Mouse (Mus musculus): ENCODE measurements around the gene Ltf. TPM values are rescaled to one million over a fixed set of nuclear protein-coding genes. Genes with fewer than 3 reads are reported as not detected.
A peak's percentile ranks its signal among the peaks of the same experiment; 100 is the strongest.

The Ltf gene
- polyA plus RNA-seq, 1 experiment from 2014 or later: 139 TPM

GRCm38 (mm10) chr9:110993281-110993709 is 25.8 kb upstream of the Ltf start:
- H3K9me3 ChIP-seq (replicated peaks): no peaks in the 10 kb centered on the region
- H3K9ac ChIP-seq: no peak overlapping the region
- H3K27me3 ChIP-seq: no peaks in the 10 kb centered on the region
- peaks cover 15% of the 10 kb centered on the region for H3K4me1 ChIP-seq (replicated peaks)
- peak overlapping the region; percentile 40 for H3K4me2 ChIP-seq
- no peaks in the 10 kb centered on the region for H3K36me3 ChIP-seq (replicated peaks)
- H3K27ac ChIP-seq (replicated peaks): peak overlapping the region; percentile 73
- ATAC-seq (ENCODE audit: insufficient read depth): peak; percentile 66
- WGBS (ENCODE audit: insufficient replicate concordance): 40% methylated on average over 3 of the region's 3 CpGs
- no peak overlapping the region for H3K4me3 ChIP-seq (replicated peaks)

- no peaks in the 10 kb centered on the region for H3K27me3 ChIP-seq
- H3K27ac ChIP-seq (replicated peaks): peak overlapping the region; percentile 67
- peak; percentile 66 for ATAC-seq (ENCODE audit: insufficient read depth)
- no peaks in the 10 kb centered on the region for H3K36me3 ChIP-seq (replicated peaks)
- H3K4me1 ChIP-seq (replicated peaks): peaks cover 24% of the 10 kb centered on the region
- H3K9me3 ChIP-seq (replicated peaks): no peaks in the 10 kb centered on the region
- H3K4me3 ChIP-seq (replicated peaks): peak overlapping the region; percentile 50
- peak overlapping the region; percentile 65 for H3K4me2 ChIP-seq
- no peak overlapping the region for H3K9ac ChIP-seq
- WGBS (ENCODE audit: insufficient replicate concordance): 9% methylated on average over 13 of the region's 13 CpGs
Observed at GRCm38 (mm10) chr9:110994716-110995172, 24.3 kb upstream of the Ltf start.

GRCm38 (mm10) chr9:110997245-110997644 is 21.8 kb upstream of the Ltf start:
- ATAC-seq (ENCODE audit: insufficient read depth): no peak
- H3K9me3 ChIP-seq (replicated peaks): no peaks in the 10 kb centered on the region
- no peaks in the 10 kb centered on the region for H3K36me3 ChIP-seq (replicated peaks)
- no peak overlapping the region for H3K9ac ChIP-seq
- H3K27me3 ChIP-seq: no peaks in the 10 kb centered on the region
- 2% methylated on average over 5 of the region's 5 CpGs for WGBS (ENCODE audit: insufficient replicate concordance)
- no peak overlapping the region for H3K4me3 ChIP-seq (replicated peaks)
- H3K27ac ChIP-seq (replicated peaks): no peak overlapping the region
- no peak overlapping the region for H3K4me2 ChIP-seq
- peaks cover 20% of the 10 kb centered on the region for H3K4me1 ChIP-seq (replicated peaks)

- H3K9ac ChIP-seq: no peak overlapping the region
- no peak for ATAC-seq (ENCODE audit: insufficient read depth)
Observed at GRCm38 (mm10) chr9:110999056-110999455, 20.0 kb upstream of the Ltf start.

GRCm38 (mm10) chr9:110999856-111000255 is 19.2 kb upstream of the Ltf start:
- Histone ChIP-seq H3K9me3 (replicated peaks) (no peaks in the 10 kb centered on the region), H3K4me1 (replicated peaks) (peaks cover 16% of the 10 kb centered on the region), H3K36me3 (replicated peaks) (no peaks in the 10 kb centered on the region), H3K9ac (no peak overlapping the region), H3K27ac (replicated peaks) (no peak overlapping the region), H3K4me3 (replicated peaks) (no peak overlapping the region), H3K4me2 (no peak overlapping the region), H3K27me3 (no peaks in the 10 kb centered on the region)
- ATAC-seq (ENCODE audit: insufficient read depth): no peak
- 55% methylated on average over 10 of the region's 10 CpGs for WGBS (ENCODE audit: insufficient replicate concordance)

More at GRCm38 (mm10) chr9:110999056-110999455, 20.0 kb upstream of the Ltf start:
- Histone ChIP-seq H3K4me3 (replicated peaks) (no peak overlapping the region), H3K36me3 (replicated peaks) (no peaks in the 10 kb centered on the region), H3K27me3 (no peaks in the 10 kb centered on the region), H3K4me1 (replicated peaks) (peaks cover 20% of the 10 kb centered on the region), H3K4me2 (no peak overlapping the region), H3K27ac (replicated peaks) (no peak overlapping the region), H3K9me3 (replicated peaks) (no peaks in the 10 kb centered on the region)
- 63% methylated on average over 2 of the region's 2 CpGs for WGBS (ENCODE audit: insufficient replicate concordance)

- Histone ChIP-seq H3K4me2 (no peak overlapping the region), H3K4me1 (replicated peaks) (peaks cover 14% of the 10 kb centered on the region), H3K4me3 (replicated peaks) (no peak overlapping the region), H3K27me3 (no peaks in the 10 kb centered on the region), H3K27ac (replicated peaks) (no peak overlapping the region), H3K9me3 (replicated peaks) (no peaks in the 10 kb centered on the region), H3K36me3 (replicated peaks) (no peaks in the 10 kb centered on the region), H3K9ac (no peak overlapping the region)
- no peak for ATAC-seq (ENCODE audit: insufficient read depth)
- WGBS (ENCODE audit: insufficient replicate concordance): 67% methylated on average over 12 of the region's 12 CpGs
Observed at GRCm38 (mm10) chr9:111001621-111002020, 17.4 kb upstream of the Ltf start.

GRCm38 (mm10) chr9:111003279-111003678 is 15.8 kb upstream of the Ltf start:
- H3K27ac ChIP-seq (replicated peaks): no peak overlapping the region
- no peak overlapping the region for H3K4me2 ChIP-seq
- no peaks in the 10 kb centered on the region for H3K9me3 ChIP-seq (replicated peaks)
- H3K27me3 ChIP-seq: no peaks in the 10 kb centered on the region
- WGBS (ENCODE audit: insufficient replicate concordance): 69% methylated on average over 9 of the region's 9 CpGs
- no peak overlapping the region for H3K9ac ChIP-seq
- no peak overlapping the region for H3K4me3 ChIP-seq (replicated peaks)
- ATAC-seq (ENCODE audit: insufficient read depth): no peak
- H3K4me1 ChIP-seq (replicated peaks): peaks cover 11% of the 10 kb centered on the region
- no peaks in the 10 kb centered on the region for H3K36me3 ChIP-seq (replicated peaks)

- H3K36me3 ChIP-seq (replicated peaks): no peaks in the 10 kb centered on the region
- 69% methylated on average over 2 of the region's 2 CpGs for WGBS (ENCODE audit: insufficient replicate concordance)
- no peak overlapping the region for H3K27ac ChIP-seq (replicated peaks)
- no peak for ATAC-seq (ENCODE audit: insufficient read depth)
- no peak overlapping the region for H3K4me2 ChIP-seq
- no peaks in the 10 kb centered on the region for H3K27me3 ChIP-seq
- no peaks in the 10 kb centered on the region for H3K9me3 ChIP-seq (replicated peaks)
- H3K9ac ChIP-seq: no peak overlapping the region
- H3K4me3 ChIP-seq (replicated peaks): no peak overlapping the region
- H3K4me1 ChIP-seq (replicated peaks): no peaks in the 10 kb centered on the region; the same call in 1 of the 2 replicates
Observed at GRCm38 (mm10) chr9:111006544-111006943, 12.5 kb upstream of the Ltf start.

- Histone ChIP-seq H3K9ac (no peak overlapping the region), H3K27me3 (no peaks in the 10 kb centered on the region), H3K36me3 (replicated peaks) (no peaks in the 10 kb centered on the region), H3K4me2 (no peak overlapping the region), H3K9me3 (replicated peaks) (no peaks in the 10 kb centered on the region), H3K27ac (replicated peaks) (no peak overlapping the region), H3K4me1 (replicated peaks) (no peaks in the 10 kb centered on the region), H3K4me3 (replicated peaks) (no peak overlapping the region)
- no peak for ATAC-seq (ENCODE audit: insufficient read depth)
- 51% methylated on average over 3 of the region's 3 CpGs for WGBS (ENCODE audit: insufficient replicate concordance)
Observed at GRCm38 (mm10) chr9:111009763-111010162, 9.3 kb upstream of the Ltf start.

GRCm38 (mm10) chr9:111011550-111011949 is 7.5 kb upstream of the Ltf start:
- Histone ChIP-seq H3K36me3 (replicated peaks) (no peaks in the 10 kb centered on the region), H3K9me3 (replicated peaks) (no peaks in the 10 kb centered on the region), H3K4me2 (no peak overlapping the region), H3K4me3 (replicated peaks) (no peak overlapping the region), H3K27me3 (no peaks in the 10 kb centered on the region), H3K27ac (replicated peaks) (no peak overlapping the region), H3K9ac (no peak overlapping the region), H3K4me1 (replicated peaks) (no peaks in the 10 kb centered on the region)
- no peak for ATAC-seq (ENCODE audit: insufficient read depth)
- WGBS (ENCODE audit: insufficient replicate concordance): 57% methylated on average over 9 of the region's 9 CpGs

- Histone ChIP-seq H3K9ac (no peak overlapping the region), H3K27ac (replicated peaks) (no peak overlapping the region), H3K36me3 (replicated peaks) (no peaks in the 10 kb centered on the region), H3K27me3 (no peaks in the 10 kb centered on the region), H3K4me2 (no peak overlapping the region), H3K4me3 (replicated peaks) (no peak overlapping the region), H3K9me3 (replicated peaks) (no peaks in the 10 kb centered on the region), H3K4me1 (replicated peaks) (no peaks in the 10 kb centered on the region)
- WGBS (ENCODE audit: insufficient replicate concordance): 40% methylated on average over 3 of the region's 3 CpGs
- ATAC-seq (ENCODE audit: insufficient read depth): no peak
Observed at GRCm38 (mm10) chr9:111012041-111012440, 7.0 kb upstream of the Ltf start.

GRCm38 (mm10) chr9:111015658-111016057 is 3.4 kb upstream of the Ltf start:
- no peak for ATAC-seq (ENCODE audit: insufficient read depth)
- Histone ChIP-seq H3K9me3 (replicated peaks) (no peaks in the 10 kb centered on the region), H3K4me3 (replicated peaks) (no peak overlapping the region), H3K27me3 (no peaks in the 10 kb centered on the region), H3K36me3 (replicated peaks) (no peaks in the 10 kb centered on the region), H3K4me1 (replicated peaks) (peaks cover 8% of the 10 kb centered on the region), H3K9ac (no peak overlapping the region), H3K27ac (replicated peaks) (no peak overlapping the region), H3K4me2 (no peak overlapping the region)
- WGBS (ENCODE audit: insufficient replicate concordance): 56% methylated on average over 4 of the region's 4 CpGs
